Mouse (Mus musculus) neural tube, embryonic 11.5 days (tissue): Measurements from ENCODE around the gene Ifit3b. TPM values are rescaled to one million over a fixed set of nuclear protein-coding genes. Genes with fewer than 3 reads are reported as not detected.
"Not testable (repeated sequence)": the region's sequence is repeated elsewhere in the genome, so short reads cannot be mapped to it uniquely, and the experiment has no call there.

ENCODE experiments used
- ATAC-seq: fragments of 200-750 bp; cut with Nextera tagmentation; 2 replicates; pipeline ENCODE4 v1.8.0; 2017; ENCODE audit warnings: moderate number of reproducible peaks, mild to moderate bottlenecking, moderate TSS enrichment, moderate library complexity; ENCODE audit not compliant: insufficient read depth, low FRiP score, low TSS enrichment
- DNase-seq: peaks from one replicate; pipeline ENCODE4 v3.0.0-alpha.2; 2015; ENCODE audit warnings: low spot score
- H3K27ac ChIP-seq: fragments of 300-500 bp; sonication (generic); 2 replicates; pipeline ENCODE4 v1.5.1; 2014; ENCODE audit warnings: low read depth, mild to moderate bottlenecking, low read length
- H3K27me3 ChIP-seq: fragments of 300-500 bp; sonication (generic); 2 replicates; pipeline ENCODE4 v1.6.1; 2014; ENCODE audit warnings: mild to moderate bottlenecking, low read length, mixed read lengths; ENCODE audit not compliant: control insufficient read depth, insufficient read depth
- H3K36me3 ChIP-seq: fragments of 300-500 bp; sonication (generic); 2 replicates; pipeline ENCODE4 v1.6.1; 2014; ENCODE audit warnings: mild to moderate bottlenecking, low read length, moderate library complexity, mixed read lengths; ENCODE audit not compliant: control insufficient read depth, insufficient read depth
- H3K4me1 ChIP-seq: fragments of 300-500 bp; sonication (generic); 2 replicates; pipeline ENCODE4 v1.6.1; 2014; ENCODE audit warnings: low read length, mixed read lengths; ENCODE audit not compliant: control insufficient read depth, insufficient read depth
- H3K4me2 ChIP-seq: fragments of 300-500 bp; sonication (generic); 2 replicates; pipeline ENCODE4 v1.6.1; 2014; ENCODE audit warnings: low read depth, mild to moderate bottlenecking, moderate library complexity
- H3K4me3 ChIP-seq: fragments of 300-500 bp; sonication (generic); 2 replicates; pipeline ENCODE4 v1.5.1; 2014; ENCODE audit warnings: low read depth, low read length
- H3K9ac ChIP-seq: fragments of 300-500 bp; sonication (generic); 2 replicates; pipeline ENCODE4 v1.6.1; 2014; ENCODE audit warnings: mild to moderate bottlenecking, low read length
- H3K9me3 ChIP-seq: fragments of 300-500 bp; sonication (generic); 2 replicates; pipeline ENCODE4 v1.6.1; 2016; ENCODE audit warnings: low read length; ENCODE audit not compliant: control insufficient read depth
- WGBS: fragments of 180-500 bp; shearing (Covaris S2); extraction: QIAGEN DNeasy Blood & Tissue Kit; methylation state at CpG from one replicate; pipeline ENCODE4 v1.1.7; 2014; 5-methylcytosine and 5-hydroxymethylcytosine counted together
- polyA plus RNA-seq: library from polyadenylated mRNA; unstranded; fragments of >200 nt; fragmentation: Nextera tagmentation; extraction: Ambion mirVana; gene quantifications from 2 replicates; pipeline ENCODE4 v1.2.1, GENCODE M21; 2014

The Ifit3b gene
- polyA plus RNA-seq, 1 experiment from 2014 or later: not detected

- H3K27me3 ChIP-seq, H3K4me3 ChIP-seq, H3K4me2 ChIP-seq, DNase-seq, H3K4me1 ChIP-seq, H3K36me3 ChIP-seq, ATAC-seq, H3K9ac ChIP-seq, H3K9me3 ChIP-seq, H3K27ac ChIP-seq: not testable (repeated sequence)
- 92% methylated on average over 2 of the region's 2 CpGs for WGBS
Observed at GRCm38 (mm10) chr19:34582696-34583095, 25.1 kb upstream of the Ifit3b start.

DNA sequence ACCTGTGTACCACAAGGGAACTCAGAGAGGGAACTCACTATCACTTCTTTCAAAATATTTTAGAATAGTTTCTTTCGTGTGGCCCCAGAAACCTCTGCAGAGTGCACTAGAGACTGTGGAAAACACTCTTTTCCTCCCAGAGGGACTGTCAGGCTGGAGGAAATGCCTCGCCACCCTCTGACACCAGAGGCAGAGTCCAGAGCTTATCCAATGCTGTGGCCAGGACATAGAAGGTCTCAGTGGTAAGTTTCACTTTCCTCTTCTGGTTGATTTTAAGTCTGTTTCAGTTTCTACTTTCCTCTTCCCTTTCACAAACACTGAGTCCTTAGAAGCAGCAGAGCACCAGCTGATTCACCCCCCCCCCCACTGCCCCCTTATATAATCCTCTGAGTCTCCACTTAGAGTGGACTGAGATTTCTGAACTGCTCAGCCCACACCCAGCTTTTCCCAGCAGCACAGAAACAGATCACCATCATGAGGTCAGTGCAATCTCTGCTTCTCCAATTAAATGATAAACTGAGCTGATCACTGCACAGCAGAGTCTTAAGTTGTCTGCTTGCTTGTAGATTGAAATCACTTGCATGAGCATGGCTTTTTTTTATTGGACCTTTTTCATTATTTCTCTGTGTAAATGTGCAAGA is 24.5 kb upstream of the Ifit3b start, which contains the start of gene Ifit3:
TSS of gene Ifit3 (plus strand) at position 406 of the 641 bp plus-strand sequence.
- not testable (repeated sequence) for DNase-seq, H3K9ac ChIP-seq
- WGBS: 67% methylated on average over 2 of the region's 2 CpGs

DNA sequence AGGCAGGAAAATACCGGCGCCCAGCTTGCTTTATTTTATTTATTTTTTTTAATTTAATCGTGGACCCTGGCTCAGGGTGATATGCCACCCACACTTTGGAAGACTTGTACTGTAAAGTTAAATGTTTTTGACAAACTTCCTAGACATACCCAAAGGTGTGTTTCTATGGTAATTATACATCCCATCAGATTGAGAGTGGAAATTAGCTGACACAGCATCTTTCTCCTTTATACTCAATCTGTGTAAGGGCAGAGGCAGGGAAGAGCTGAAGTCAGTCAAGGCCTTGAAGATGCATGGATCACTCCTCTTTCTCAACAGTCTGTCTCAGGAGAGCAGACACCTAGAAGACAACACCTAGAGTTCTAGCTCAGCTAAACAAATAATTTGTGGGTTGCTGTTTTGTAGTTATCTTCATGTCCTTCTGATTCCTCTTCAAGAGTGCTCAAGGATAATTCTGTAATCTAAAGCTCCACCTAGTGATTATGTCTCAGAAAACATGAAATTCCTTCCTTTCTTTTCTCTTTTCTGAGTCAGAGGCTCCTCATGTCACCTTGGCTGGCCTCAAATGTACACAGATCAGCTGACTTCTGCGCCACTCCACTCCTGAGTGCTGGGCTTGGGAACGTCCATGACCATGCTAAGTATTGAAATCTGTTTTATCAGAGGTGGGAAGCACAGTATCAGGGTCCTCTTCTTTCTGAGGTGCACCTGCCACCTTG is 21.9 kb upstream of the Ifit3b start:
- H3K4me2 ChIP-seq: not testable (repeated sequence)

More for the DNA sequence above, 24.5 kb upstream of the Ifit3b start, which contains the start of gene Ifit3:
- not testable (repeated sequence) for H3K4me2 ChIP-seq, H3K9me3 ChIP-seq, H3K4me1 ChIP-seq, H3K4me3 ChIP-seq, H3K27ac ChIP-seq, ATAC-seq, H3K27me3 ChIP-seq, H3K36me3 ChIP-seq

DNA sequence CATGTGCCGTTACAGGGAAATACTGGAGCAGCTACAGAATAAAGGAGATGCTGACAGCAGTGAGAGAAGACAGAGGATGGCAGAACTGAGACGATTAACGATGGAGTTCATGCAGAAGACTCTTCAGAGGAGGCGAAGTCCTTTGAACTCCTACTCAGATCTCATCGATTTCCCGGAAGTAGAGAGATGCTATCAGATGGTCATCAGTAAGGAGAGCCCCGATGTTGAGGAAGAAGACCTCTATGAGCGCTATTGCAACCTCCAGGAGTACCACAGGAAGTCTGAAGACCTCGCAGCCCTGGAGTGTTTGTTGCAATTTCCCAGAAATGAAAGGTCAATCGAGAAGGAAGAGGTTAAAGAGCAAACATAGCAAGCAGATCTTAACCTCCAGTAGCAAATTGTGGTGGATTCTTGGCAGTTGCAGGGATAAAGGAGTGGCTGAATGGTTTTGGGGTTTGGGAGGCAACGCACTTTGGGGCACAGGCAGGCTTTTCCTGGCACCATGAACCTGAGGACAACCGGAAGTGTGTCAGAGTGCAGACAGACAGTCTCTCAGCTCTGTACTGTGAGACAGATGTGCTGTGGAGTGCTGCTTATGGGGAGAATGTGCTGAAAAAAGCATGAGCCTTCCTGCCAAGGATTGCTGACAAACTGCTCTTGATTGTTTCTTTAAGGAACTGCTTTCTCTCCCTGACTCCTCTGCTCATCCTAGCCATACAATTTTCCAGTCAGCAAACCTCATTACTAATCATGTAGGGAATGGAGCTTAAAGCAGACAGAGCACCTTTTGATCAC is 19.7 kb upstream of the Ifit3b start:
- DNase-seq, H3K4me3 ChIP-seq, H3K27me3 ChIP-seq, H3K36me3 ChIP-seq, H3K9me3 ChIP-seq, ATAC-seq, H3K9ac ChIP-seq, H3K4me1 ChIP-seq, H3K4me2 ChIP-seq, H3K27ac ChIP-seq: not testable (repeated sequence)
- WGBS: 90% methylated on average over 6 of the region's 12 CpGs

More for the DNA sequence above, 21.9 kb upstream of the Ifit3b start:
- H3K36me3 ChIP-seq, ATAC-seq, H3K9me3 ChIP-seq, H3K27me3 ChIP-seq, H3K4me3 ChIP-seq, H3K4me1 ChIP-seq, DNase-seq, H3K9ac ChIP-seq, H3K27ac ChIP-seq: not testable (repeated sequence)
- WGBS: 80% methylated on average over 5 of the region's 5 CpGs

GRCm38 (mm10) chr19:34588959-34589358 is 18.8 kb upstream of the Ifit3b start:
- ATAC-seq: no peak
- no peaks in the 10 kb centered on the region for H3K4me1 ChIP-seq
- DNase-seq: no peak
- no peak overlapping the region for H3K27ac ChIP-seq
- no peaks in the 10 kb centered on the region for H3K9me3 ChIP-seq
- no peak overlapping the region for H3K4me3 ChIP-seq
- H3K4me2 ChIP-seq: no peak overlapping the region
- no peak overlapping the region for H3K9ac ChIP-seq
- H3K36me3 ChIP-seq: no peaks in the 10 kb centered on the region
- no peaks in the 10 kb centered on the region for H3K27me3 ChIP-seq

DNA sequence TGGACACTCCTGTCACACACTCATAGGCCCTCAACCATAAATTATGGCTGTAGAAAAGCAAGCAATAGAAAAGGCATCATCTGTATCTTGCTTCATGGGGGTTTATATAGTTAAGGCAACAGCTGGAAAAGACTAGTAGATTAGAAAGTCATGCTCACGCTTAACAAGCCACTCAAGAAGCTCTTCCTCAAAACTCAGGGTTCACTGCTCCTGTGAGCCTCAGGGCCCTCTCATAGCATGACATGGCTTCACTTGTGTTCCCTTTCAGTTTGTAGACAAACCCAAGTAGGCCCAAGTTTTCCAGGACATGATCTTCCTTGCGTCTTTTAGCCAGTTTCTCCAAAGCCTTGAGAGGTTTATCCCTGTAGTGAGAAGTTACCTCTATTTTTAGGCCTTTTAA is 14.3 kb upstream of the Ifit3b start:
- no peak overlapping the region for H3K27ac ChIP-seq
- 86% methylated on average over 2 of the region's 2 CpGs for WGBS
- DNase-seq (no peak), ATAC-seq (no peak)
- H3K36me3 ChIP-seq: no peaks in the 10 kb centered on the region
- no peak overlapping the region for H3K4me2 ChIP-seq
- H3K9me3 ChIP-seq: no peaks in the 10 kb centered on the region
- H3K27me3 ChIP-seq: no peaks in the 10 kb centered on the region
- no peak overlapping the region for H3K4me3 ChIP-seq
- H3K4me1 ChIP-seq: no peaks in the 10 kb centered on the region
- H3K9ac ChIP-seq: no peak overlapping the region

DNA sequence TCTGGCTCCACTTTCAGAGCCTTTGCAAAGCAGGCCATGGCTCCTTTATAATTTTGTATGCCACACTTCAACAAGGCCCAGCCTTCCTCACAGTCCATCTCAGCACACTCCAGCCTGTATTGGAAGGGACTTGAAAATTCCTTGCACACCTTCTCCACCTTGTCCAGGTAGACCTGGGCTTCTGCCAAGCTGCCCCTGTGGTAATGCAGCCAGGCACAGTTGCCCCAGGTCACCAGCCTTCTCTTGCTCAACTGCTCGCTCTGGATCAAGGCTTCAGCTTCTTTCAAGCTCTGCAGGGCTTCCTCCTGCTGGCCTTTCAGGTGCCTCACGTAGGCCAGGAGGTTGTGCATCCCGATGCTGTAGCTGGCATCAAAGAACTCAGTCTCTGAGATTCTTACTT is 13.2 kb upstream of the Ifit3b start:
- not testable (repeated sequence) for H3K4me3 ChIP-seq, H3K27ac ChIP-seq, DNase-seq, H3K27me3 ChIP-seq, ATAC-seq, H3K4me2 ChIP-seq, H3K9ac ChIP-seq, H3K9me3 ChIP-seq, H3K36me3 ChIP-seq, H3K4me1 ChIP-seq
- WGBS: 85% methylated on average over 3 of the region's 3 CpGs

DNA sequence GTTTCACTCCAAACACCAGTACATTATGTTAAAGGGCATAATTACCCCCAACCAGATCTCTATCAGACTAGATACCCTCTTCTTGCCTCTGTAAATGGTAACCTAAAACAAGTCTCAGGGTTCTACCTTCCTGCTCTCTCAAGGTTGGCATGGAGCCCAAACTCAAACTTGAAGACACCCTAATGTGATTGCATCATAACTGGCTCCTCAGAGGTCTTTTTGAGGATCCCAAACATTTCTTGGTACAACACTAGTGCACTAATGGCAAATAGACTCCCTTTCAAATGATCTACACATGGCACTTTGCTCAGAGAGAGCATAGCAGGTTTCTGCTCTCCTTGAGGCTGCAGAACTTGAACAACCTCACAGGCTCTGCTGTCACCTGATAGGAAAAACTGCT is 11.0 kb upstream of the Ifit3b start:
- H3K4me2 ChIP-seq: no peak overlapping the region
- ATAC-seq (no peak), DNase-seq (no peak)
- no peaks in the 10 kb centered on the region for H3K27me3 ChIP-seq
- H3K4me1 ChIP-seq: no peaks in the 10 kb centered on the region
- no peak overlapping the region for H3K9ac ChIP-seq
- H3K27ac ChIP-seq: no peak overlapping the region
- no peak overlapping the region for H3K4me3 ChIP-seq
- H3K9me3 ChIP-seq: no peaks in the 10 kb centered on the region
- no peaks in the 10 kb centered on the region for H3K36me3 ChIP-seq
